Mouse (Mus musculus): ENCODE measurements around the gene Abl1. TPM values are rescaled to one million over a fixed set of nuclear protein-coding genes. Genes with fewer than 3 reads are reported as not detected.

Gene Abl1
- polyA plus RNA-seq, 1 experiment: 45.9 TPM

DNA sequence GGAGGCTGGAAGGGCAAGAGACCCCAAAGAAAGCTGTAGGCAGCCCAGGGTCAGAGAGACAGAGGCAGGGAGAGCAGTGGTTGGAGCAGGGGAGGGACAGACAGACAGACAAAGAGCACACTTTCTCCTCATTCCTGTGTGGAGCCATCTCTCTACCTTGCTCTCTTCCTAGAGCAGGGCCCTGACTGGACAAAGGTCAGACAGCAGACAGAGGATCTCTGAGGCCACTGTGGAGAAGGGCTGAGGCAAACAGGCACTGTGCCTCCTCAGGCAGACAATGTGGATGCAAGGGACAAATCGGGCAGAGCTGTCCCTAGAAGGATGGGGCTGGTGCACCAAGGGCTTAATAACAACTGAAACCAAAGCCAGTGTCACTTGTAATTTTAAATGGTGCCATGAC lies 150.7 kb downstream of the Abl1 start:
- H3K79me3 ChIP-seq (ENCODE audit: low read depth): no peaks in the 10 kb centered on the region
- peaks cover 29% of the 10 kb centered on the region for H3K27me3 ChIP-seq (ENCODE audit: control insufficient read depth, insufficient read depth, insufficient read length)
- H3K36me3 ChIP-seq (ENCODE audit: control insufficient read depth, insufficient read depth): no peaks in the 10 kb centered on the region
- no peak overlapping the region for H3ac ChIP-seq (ENCODE audit: control insufficient read depth, insufficient read length, low read depth)
- TF ChIP-seq MYOG (IDR thresholded peaks at IDR 0.05; ENCODE audit: control insufficient read depth, extremely low read depth, insufficient read length): no peak
- H3K79me2 ChIP-seq (ENCODE audit: control insufficient read depth, insufficient read depth): no peaks in the 10 kb centered on the region
- H3K4me3 ChIP-seq (ENCODE audit: insufficient read depth, poor library complexity, severe bottlenecking): no peak overlapping the region

DNA sequence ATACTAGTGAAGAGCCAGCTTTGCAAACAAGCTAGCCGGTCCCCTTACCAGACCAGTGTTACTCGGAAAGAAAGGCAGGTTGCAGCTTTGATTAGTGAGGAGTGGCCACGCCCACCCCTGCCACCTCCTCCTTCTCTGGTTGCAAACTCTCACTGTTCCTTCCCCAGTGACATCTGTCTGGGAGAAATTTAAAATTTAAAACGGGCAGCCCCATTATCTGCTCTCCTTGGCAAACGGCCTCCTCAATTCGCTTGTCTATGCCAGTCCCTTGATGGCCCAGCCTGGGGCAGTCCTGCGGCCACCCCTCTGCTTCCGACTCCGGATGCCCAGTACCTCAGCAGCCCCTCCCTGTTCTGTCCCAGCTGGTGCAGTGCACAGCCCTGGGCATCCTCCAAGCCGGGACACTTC lies 156.6 kb downstream of the Abl1 start:
- Histone ChIP-seq H3K36me3 (ENCODE audit: control insufficient read depth, insufficient read depth) (no peaks in the 10 kb centered on the region), H3K79me2 (ENCODE audit: control insufficient read depth, insufficient read depth) (no peaks in the 10 kb centered on the region), H3K79me3 (ENCODE audit: low read depth) (no peaks in the 10 kb centered on the region), H3ac (ENCODE audit: control insufficient read depth, insufficient read length, low read depth) (no peak overlapping the region), H3K27me3 (ENCODE audit: control insufficient read depth, insufficient read depth, insufficient read length) (peaks cover 58% of the 10 kb centered on the region), H3K4me3 (ENCODE audit: insufficient read depth, poor library complexity, severe bottlenecking) (no peak overlapping the region)
- TF ChIP-seq USF1 (IDR thresholded peaks at IDR 0.05; ENCODE audit: low read depth) (no peak), MYOD1 (IDR thresholded peaks at IDR 0.05; ENCODE audit: control insufficient read depth, insufficient read length, low read depth) (no peak), CEBPB (IDR thresholded peaks at IDR 0.05; ENCODE audit: low read depth) (no peak), MYOG (IDR thresholded peaks at IDR 0.05; ENCODE audit: control insufficient read depth, extremely low read depth, insufficient read length) (no peak), CTCF (IDR thresholded peaks at IDR 0.05; ENCODE audit: control insufficient read depth, insufficient read depth, insufficient read length) (no peak), MAX (IDR thresholded peaks at IDR 0.05) (no peak), FOSL1 (IDR thresholded peaks at IDR 0.05; ENCODE audit: insufficient read depth, low read length, poor library complexity, severe bottlenecking) (no peak)

DNA sequence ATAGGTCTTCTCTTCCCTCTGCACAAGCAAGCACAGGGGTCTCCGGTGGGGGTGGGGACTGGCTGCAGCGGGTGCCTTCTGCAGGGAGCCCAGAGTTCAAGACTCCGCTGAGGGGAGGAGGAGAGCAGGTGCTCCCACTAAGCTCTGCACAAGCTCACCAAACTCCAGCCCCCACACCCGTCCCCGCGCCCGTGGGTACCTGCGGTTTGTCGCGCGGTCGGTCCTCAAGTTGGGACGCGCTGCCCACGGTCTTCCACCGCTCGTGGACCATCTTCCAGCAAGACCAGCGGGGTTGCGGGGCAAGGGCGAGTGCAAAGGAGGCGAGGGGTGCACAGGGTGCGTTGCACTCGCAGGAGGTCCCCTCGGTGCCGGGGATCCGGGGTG lies 157.3 kb downstream of the Abl1 start:
- no peak for TF ChIP-seq FOSL1 (IDR thresholded peaks at IDR 0.05; ENCODE audit: insufficient read depth, low read length, poor library complexity, severe bottlenecking)
- TF ChIP-seq USF1 (IDR thresholded peaks at IDR 0.05; ENCODE audit: low read depth): no peak
- TF ChIP-seq CEBPB (IDR thresholded peaks at IDR 0.05; ENCODE audit: low read depth): no peak
- TF ChIP-seq MYOD1 (IDR thresholded peaks at IDR 0.05; ENCODE audit: control insufficient read depth, insufficient read length, low read depth): no peak
- no peak for TF ChIP-seq MAX (IDR thresholded peaks at IDR 0.05)
- Histone ChIP-seq H3K4me3 (ENCODE audit: insufficient read depth, poor library complexity, severe bottlenecking) (no peak overlapping the region), H3K27me3 (ENCODE audit: control insufficient read depth, insufficient read depth, insufficient read length) (peaks cover 52% of the 10 kb centered on the region), H3K36me3 (ENCODE audit: control insufficient read depth, insufficient read depth) (no peaks in the 10 kb centered on the region), H3K79me3 (ENCODE audit: low read depth) (no peaks in the 10 kb centered on the region), H3ac (ENCODE audit: control insufficient read depth, insufficient read length, low read depth) (no peak overlapping the region), H3K79me2 (ENCODE audit: control insufficient read depth, insufficient read depth) (no peaks in the 10 kb centered on the region)

DNA sequence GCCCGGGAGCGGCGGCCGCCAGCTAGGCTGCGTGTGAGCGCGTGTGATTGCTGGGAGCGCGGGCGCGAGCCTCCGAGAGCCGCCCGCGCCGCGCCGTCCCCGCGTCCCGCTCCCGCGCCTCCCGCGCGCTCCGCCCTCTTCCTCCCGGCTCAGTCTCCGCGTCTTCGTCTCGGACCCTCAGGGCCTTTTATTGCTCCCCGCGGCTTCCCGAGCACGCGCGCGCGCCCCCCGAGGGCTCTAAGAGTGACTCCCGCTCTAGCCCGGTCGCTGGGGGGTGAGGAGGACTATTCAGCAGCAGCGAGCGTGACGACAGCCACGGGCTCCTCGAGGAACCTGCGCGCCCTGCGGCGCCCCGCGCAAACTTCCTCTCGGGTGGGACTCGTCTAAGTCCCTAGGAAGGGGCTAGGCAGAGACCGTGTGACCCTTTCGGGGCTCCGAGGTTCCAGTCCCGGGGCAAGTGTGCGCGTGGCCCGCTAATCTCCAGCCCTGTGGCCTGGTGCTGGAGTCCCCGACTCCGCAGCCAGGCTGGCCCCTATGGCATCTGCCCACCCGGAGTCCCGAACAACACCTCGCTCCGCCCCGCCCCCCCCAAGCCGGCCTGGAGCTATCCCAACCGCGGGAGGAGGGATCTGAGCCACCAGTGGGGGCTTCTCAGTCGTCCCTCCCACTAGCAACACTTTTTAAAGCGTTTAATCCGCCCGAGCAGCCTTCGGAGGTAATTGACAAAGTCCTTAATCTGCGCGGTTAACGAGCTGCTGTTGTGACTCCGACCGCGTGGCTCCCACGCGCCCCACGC lies 157.9 kb downstream of the Abl1 start, which contains the start of gene Fibcd1:
Fibcd1 (minus strand) TSS at position 110 of the 796 bp plus-strand sequence.
- Histone ChIP-seq H3K79me3 (ENCODE audit: low read depth) (no peaks in the 10 kb centered on the region), H3ac (ENCODE audit: control insufficient read depth, insufficient read length, low read depth) (peak within 1 kb of the TSS; percentile 51), H3K27me3 (ENCODE audit: control insufficient read depth, insufficient read depth, insufficient read length) (peaks cover 47% of the 10 kb centered on the region), H3K4me3 (ENCODE audit: insufficient read depth, poor library complexity, severe bottlenecking) (no peak within 1 kb of the TSS), H3K79me2 (ENCODE audit: control insufficient read depth, insufficient read depth) (no peaks in the 10 kb centered on the region), H3K36me3 (ENCODE audit: control insufficient read depth, insufficient read depth) (no peaks in the 10 kb centered on the region)
- TF ChIP-seq CTCF (IDR thresholded peaks at IDR 0.05; ENCODE audit: control insufficient read depth, insufficient read depth, insufficient read length) (no peak), USF1 (IDR thresholded peaks at IDR 0.05; ENCODE audit: low read depth) (no peak), MYOG (IDR thresholded peaks at IDR 0.05; ENCODE audit: control insufficient read depth, extremely low read depth, insufficient read length) (no peak), FOSL1 (IDR thresholded peaks at IDR 0.05; ENCODE audit: insufficient read depth, low read length, poor library complexity, severe bottlenecking) (no peak), CEBPB (IDR thresholded peaks at IDR 0.05; ENCODE audit: low read depth) (no peak), MAX (IDR thresholded peaks at IDR 0.05) (no peak), MYOD1 (IDR thresholded peaks at IDR 0.05; ENCODE audit: control insufficient read depth, insufficient read length, low read depth) (no peak)

DNA sequence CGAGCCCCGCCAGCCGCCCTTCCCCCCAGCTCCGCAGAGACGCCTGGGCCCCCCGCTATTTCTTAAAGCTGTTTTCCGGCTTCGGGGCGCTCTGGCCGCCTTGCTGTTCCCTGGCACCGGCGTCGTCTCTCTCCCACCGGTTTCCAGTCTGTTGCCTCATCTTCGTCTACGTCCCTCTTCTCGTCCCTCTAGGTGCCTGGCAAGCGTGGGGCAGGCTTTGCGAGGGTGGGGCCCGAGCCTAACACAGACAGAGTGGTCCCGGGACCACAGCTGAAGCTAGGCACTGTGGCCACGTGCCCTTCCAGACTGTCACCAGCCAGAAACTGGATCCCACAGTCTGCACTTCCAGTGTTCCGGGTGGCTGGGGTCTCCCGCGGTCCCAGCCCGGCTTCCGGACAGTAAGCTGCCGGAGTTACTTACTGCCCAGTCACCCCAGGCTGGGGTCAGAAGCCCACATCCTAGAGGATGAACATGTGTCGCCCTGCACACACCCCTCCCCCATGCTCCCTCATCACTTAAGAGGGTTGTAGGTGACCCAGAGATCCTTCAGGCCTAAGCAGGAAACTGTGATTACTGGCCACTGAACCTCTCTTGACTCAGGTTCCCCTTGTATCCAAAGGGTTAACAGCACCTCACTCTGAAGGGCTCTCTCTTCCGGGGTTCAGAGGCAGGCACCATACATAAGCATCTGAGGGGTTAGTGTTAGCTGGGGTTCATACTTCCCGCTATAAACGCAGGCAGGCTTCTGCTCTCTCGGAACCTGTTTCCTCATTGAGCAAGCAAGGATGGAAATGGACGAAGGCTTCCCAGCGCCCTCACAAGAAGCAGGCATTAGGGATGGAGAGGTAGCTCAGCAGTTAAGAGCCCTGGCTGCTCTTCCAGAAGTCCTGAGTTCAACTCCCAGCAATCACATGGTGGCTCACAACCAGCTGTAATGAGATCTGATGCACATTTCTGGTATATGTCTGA lies 158.8 kb downstream of the Abl1 start:
- Histone ChIP-seq H3K79me3 (ENCODE audit: low read depth) (no peaks in the 10 kb centered on the region), H3K4me3 (ENCODE audit: insufficient read depth, poor library complexity, severe bottlenecking) (no peak overlapping the region), H3K27me3 (ENCODE audit: control insufficient read depth, insufficient read depth, insufficient read length) (peaks cover 43% of the 10 kb centered on the region), H3ac (ENCODE audit: control insufficient read depth, insufficient read length, low read depth) (no peak overlapping the region), H3K79me2 (ENCODE audit: control insufficient read depth, insufficient read depth) (no peaks in the 10 kb centered on the region), H3K36me3 (ENCODE audit: control insufficient read depth, insufficient read depth) (no peaks in the 10 kb centered on the region)
- TF ChIP-seq CEBPB (IDR thresholded peaks at IDR 0.05; ENCODE audit: low read depth) (no peak), CTCF (IDR thresholded peaks at IDR 0.05; ENCODE audit: control insufficient read depth, insufficient read depth, insufficient read length) (no peak), MYOG (IDR thresholded peaks at IDR 0.05; ENCODE audit: control insufficient read depth, extremely low read depth, insufficient read length) (no peak), MAX (IDR thresholded peaks at IDR 0.05) (no peak), MYOD1 (IDR thresholded peaks at IDR 0.05; ENCODE audit: control insufficient read depth, insufficient read length, low read depth) (no peak), USF1 (IDR thresholded peaks at IDR 0.05; ENCODE audit: low read depth) (no peak), FOSL1 (IDR thresholded peaks at IDR 0.05; ENCODE audit: insufficient read depth, low read length, poor library complexity, severe bottlenecking) (no peak)

Data from C2C12 (cell line).